Mouse (Mus musculus): ENCODE results near the gene Thtpa.

The Thtpa gene

GRCm38 (mm10) chr14:55148363-55148915, 53.9 kb downstream of the Thtpa start:
- peak; percentile 37 for DNase-seq
